Mouse (Mus musculus): Measurements from ENCODE around the gene Olfr1136. TPM values are rescaled to one million over a fixed set of nuclear protein-coding genes. Genes with fewer than 3 reads are reported as not detected.

The Olfr1136 gene
- not detected in 2 replicates for polyA plus RNA-seq (2014; fragmentation: Nextera tagmentation; extraction: Ambion mirVana)

DNA sequence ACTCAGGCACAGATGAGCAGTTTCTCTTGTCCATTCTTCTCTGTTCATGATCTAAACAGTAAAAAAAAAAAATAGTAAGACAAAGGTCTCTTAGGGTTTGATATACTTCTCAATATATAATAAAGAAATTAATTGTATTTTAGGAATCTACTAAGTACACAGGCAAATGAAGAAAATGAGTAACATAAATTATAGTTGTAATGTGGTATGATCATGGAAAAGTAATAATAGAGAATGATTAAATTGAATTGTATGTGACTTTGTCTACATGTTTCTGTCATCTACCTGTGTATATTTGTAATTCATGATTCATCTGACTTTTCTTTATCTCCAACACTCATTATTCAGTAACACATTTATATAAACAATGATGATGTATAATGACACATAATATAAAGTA, at the start of gene Olfr1136:
Olfr1136 (minus strand) TSS at position 101 of the 400 bp plus-strand sequence.
- H3K4me2 ChIP-seq = no peak within 1 kb of the TSS
- H3K27me3 ChIP-seq (ENCODE audit: control insufficient read depth, insufficient read depth, low read length) = no peaks in the 10 kb centered on the region
- ATAC-seq (ENCODE audit: low FRiP score) (no peak), DNase-seq (ENCODE audit: low spot score, missing footprints) (no peak)
- no peaks in the 10 kb centered on the region for H3K9me3 ChIP-seq (ENCODE audit: control insufficient read depth, low read length)
- H3K27ac ChIP-seq (ENCODE audit: low read depth, low read length) = no peak within 1 kb of the TSS
- H3K4me3 ChIP-seq (ENCODE audit: low read depth, low read length) = no peak within 1 kb of the TSS
- H3K4me1 ChIP-seq (ENCODE audit: control insufficient read depth, insufficient read depth, low read length) = no peaks in the 10 kb centered on the region
- H3K9ac ChIP-seq (ENCODE audit: low read length) = no peak within 1 kb of the TSS
- no peaks in the 10 kb centered on the region for H3K36me3 ChIP-seq (ENCODE audit: control insufficient read depth, insufficient read depth, low read length)

DNA sequence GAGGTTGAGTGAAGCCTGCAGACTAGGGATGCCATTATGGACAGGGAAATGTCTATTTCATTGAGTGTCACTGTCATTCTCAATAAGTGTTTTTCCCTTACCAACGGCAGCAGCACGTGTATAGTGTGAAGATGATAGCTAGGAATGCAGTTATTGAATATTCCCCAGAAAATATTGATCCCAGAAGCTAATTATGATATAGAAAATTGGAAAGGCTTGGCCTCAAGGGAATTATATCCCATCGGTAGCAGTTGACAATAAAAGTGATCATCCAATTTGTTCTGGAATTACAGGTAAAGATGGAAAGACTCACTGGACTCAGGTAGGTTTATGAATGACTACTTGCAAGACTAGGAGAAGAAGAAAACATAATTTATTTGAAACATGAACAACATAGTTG, 49.7 kb upstream of the Olfr1136 start, which contains the start of gene Olfr1140:
Olfr1140 (plus strand) TSS at position 301 of the 400 bp plus-strand sequence.
- no peaks in the 10 kb centered on the region for H3K36me3 ChIP-seq (ENCODE audit: control insufficient read depth, insufficient read depth, low read length)
- WGBS = 73% methylated on average over 3 of the region's 3 CpGs
- ATAC-seq (ENCODE audit: low FRiP score) = no peak
- no peaks in the 10 kb centered on the region for H3K27me3 ChIP-seq (ENCODE audit: control insufficient read depth, insufficient read depth, low read length)
- H3K27ac ChIP-seq (ENCODE audit: low read depth, low read length) = no peak within 1 kb of the TSS
- H3K9ac ChIP-seq (ENCODE audit: low read length) = no peak within 1 kb of the TSS
- no peaks in the 10 kb centered on the region for H3K9me3 ChIP-seq (ENCODE audit: control insufficient read depth, low read length)
- no peak within 1 kb of the TSS for H3K4me2 ChIP-seq
- no peak within 1 kb of the TSS for H3K4me3 ChIP-seq (ENCODE audit: low read depth, low read length)
- no peak for DNase-seq (ENCODE audit: low spot score, missing footprints)
- H3K4me1 ChIP-seq (ENCODE audit: control insufficient read depth, insufficient read depth, low read length) = no peaks in the 10 kb centered on the region

DNA sequence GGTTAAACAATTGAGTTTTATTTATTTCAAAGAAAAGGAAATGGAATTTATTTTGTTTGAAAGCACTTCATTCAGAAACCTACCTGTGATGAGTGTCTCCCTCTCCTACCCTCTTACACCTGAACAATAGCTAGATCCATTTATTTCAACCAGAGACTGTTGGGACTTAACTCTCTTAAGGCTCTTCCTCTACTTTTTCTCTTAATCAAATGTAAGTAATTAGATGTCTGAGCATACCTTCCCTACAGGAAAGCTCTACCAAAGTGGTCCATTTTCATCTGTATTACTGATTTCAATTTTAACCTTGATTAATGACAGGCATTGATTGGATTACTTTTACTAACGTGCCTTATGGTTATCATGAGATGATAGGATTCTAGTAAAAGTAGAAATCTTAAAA, 46.1 kb upstream of the Olfr1136 start, which contains the start of gene Olfr1138:
Olfr1138 (minus strand) TSS at position 101 of the 400 bp plus-strand sequence.
- no peak within 1 kb of the TSS for H3K9ac ChIP-seq (ENCODE audit: low read length)
- H3K4me2 ChIP-seq = no peak within 1 kb of the TSS
- DNase-seq (ENCODE audit: low spot score, missing footprints) (no peak), ATAC-seq (ENCODE audit: low FRiP score) (no peak)
- H3K27ac ChIP-seq (ENCODE audit: low read depth, low read length) = no peak within 1 kb of the TSS
- no peaks in the 10 kb centered on the region for H3K36me3 ChIP-seq (ENCODE audit: control insufficient read depth, insufficient read depth, low read length)
- H3K4me1 ChIP-seq (ENCODE audit: control insufficient read depth, insufficient read depth, low read length) = no peaks in the 10 kb centered on the region
- no peak within 1 kb of the TSS for H3K4me3 ChIP-seq (ENCODE audit: low read depth, low read length)
- no peaks in the 10 kb centered on the region for H3K9me3 ChIP-seq (ENCODE audit: control insufficient read depth, low read length)
- WGBS = 84% methylated on average over 1 of the region's 1 CpGs
- H3K27me3 ChIP-seq (ENCODE audit: control insufficient read depth, insufficient read depth, low read length) = no peaks in the 10 kb centered on the region

DNA sequence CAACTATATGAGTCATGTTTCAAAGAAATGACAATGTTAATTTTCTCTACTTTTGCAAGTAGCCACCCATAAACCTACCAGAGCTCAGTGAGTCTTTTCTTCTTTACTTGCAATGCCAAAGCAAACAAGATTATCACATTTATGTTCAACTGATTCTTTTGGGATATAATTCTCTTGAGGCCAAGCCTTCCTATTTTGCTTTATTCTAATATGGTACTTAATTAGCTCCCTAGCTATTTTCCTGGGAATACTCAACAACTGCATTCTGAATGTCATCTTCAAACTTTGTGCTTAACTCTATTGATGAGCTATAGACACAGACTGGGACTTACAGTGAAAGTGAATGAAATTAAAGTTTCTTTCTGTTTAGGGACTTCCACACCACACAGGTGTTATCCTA, 19.3 kb upstream of the Olfr1136 start, which contains the start of gene Olfr1137:
Olfr1137 (minus strand) TSS at position 101 of the 400 bp plus-strand sequence.
- no peak within 1 kb of the TSS for H3K9ac ChIP-seq (ENCODE audit: low read length)
- ATAC-seq (ENCODE audit: low FRiP score) (no peak), DNase-seq (ENCODE audit: low spot score, missing footprints) (no peak)
- no peaks in the 10 kb centered on the region for H3K4me1 ChIP-seq (ENCODE audit: control insufficient read depth, insufficient read depth, low read length)
- no peak within 1 kb of the TSS for H3K4me3 ChIP-seq (ENCODE audit: low read depth, low read length)
- no peaks in the 10 kb centered on the region for H3K9me3 ChIP-seq (ENCODE audit: control insufficient read depth, low read length)
- H3K36me3 ChIP-seq (ENCODE audit: control insufficient read depth, insufficient read depth, low read length) = no peaks in the 10 kb centered on the region
- no peak within 1 kb of the TSS for H3K27ac ChIP-seq (ENCODE audit: low read depth, low read length)
- H3K27me3 ChIP-seq (ENCODE audit: control insufficient read depth, insufficient read depth, low read length) = no peaks in the 10 kb centered on the region
- no peak within 1 kb of the TSS for H3K4me2 ChIP-seq

DNA sequence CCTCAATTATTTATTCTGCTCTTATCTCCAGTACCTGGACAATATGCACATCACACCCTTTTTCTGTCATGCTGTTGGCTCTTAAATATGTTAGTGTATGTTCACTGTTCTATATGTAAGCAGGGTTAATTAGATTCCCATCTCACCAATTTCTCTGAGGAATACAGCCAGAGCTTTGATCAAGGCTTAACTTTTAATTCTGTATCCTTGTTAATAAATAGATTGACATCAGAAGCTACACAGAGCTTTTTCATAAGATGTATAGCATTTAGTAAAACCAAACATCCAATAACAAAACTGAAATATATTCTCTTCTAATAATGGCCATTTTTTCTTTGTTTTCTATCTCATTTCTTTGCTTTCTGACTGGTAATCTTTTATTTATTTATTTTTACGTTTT, 20.2 kb downstream of the Olfr1136 start, which contains the start of gene Olfr1135:
Olfr1135 (minus strand) TSS at position 101 of the 400 bp plus-strand sequence.
- Histone ChIP-seq H3K9ac (ENCODE audit: low read length) (no peak within 1 kb of the TSS), H3K4me1 (ENCODE audit: control insufficient read depth, insufficient read depth, low read length) (no peaks in the 10 kb centered on the region), H3K9me3 (ENCODE audit: control insufficient read depth, low read length) (no peaks in the 10 kb centered on the region), H3K4me2 (no peak within 1 kb of the TSS), H3K4me3 (ENCODE audit: low read depth, low read length) (no peak within 1 kb of the TSS), H3K27ac (ENCODE audit: low read depth, low read length) (no peak within 1 kb of the TSS), H3K36me3 (ENCODE audit: control insufficient read depth, insufficient read depth, low read length) (no peaks in the 10 kb centered on the region), H3K27me3 (ENCODE audit: control insufficient read depth, insufficient read depth, low read length) (no peaks in the 10 kb centered on the region)
- no peak for DNase-seq (ENCODE audit: low spot score, missing footprints)
- no peak for ATAC-seq (ENCODE audit: low FRiP score)
- WGBS = 29% methylated on average over 1 of the region's 1 CpGs

DNA sequence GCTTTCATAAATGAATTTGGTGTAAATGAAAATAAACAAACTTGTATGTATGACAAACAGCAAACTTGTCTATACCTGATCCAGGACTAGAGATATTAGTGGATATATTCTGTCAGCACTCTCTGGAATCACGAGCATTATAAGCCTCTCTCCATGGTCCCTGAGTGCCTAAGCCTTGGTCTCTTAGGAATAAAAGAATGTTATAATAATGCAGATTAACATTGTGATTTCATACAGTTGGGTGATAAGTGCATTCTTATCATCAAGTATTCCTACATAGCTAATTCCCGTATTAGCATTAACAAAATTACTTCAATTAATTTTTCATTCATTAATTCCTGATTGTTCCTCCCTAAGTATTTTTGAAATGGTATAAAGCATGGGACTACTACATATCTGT, 35.4 kb downstream of the Olfr1136 start, which contains the start of gene Olfr1134:
Olfr1134 (minus strand) TSS at position 101 of the 400 bp plus-strand sequence.
- H3K36me3 ChIP-seq (ENCODE audit: control insufficient read depth, insufficient read depth, low read length) = no peaks in the 10 kb centered on the region
- DNase-seq (ENCODE audit: low spot score, missing footprints) (no peak), ATAC-seq (ENCODE audit: low FRiP score) (no peak)
- H3K4me3 ChIP-seq (ENCODE audit: low read depth, low read length) = no peak within 1 kb of the TSS
- H3K9me3 ChIP-seq (ENCODE audit: control insufficient read depth, low read length) = no peaks in the 10 kb centered on the region
- H3K9ac ChIP-seq (ENCODE audit: low read length) = no peak within 1 kb of the TSS
- no peak within 1 kb of the TSS for H3K27ac ChIP-seq (ENCODE audit: low read depth, low read length)
- WGBS = 91% methylated on average over 2 of the region's 2 CpGs
- H3K4me1 ChIP-seq (ENCODE audit: control insufficient read depth, insufficient read depth, low read length) = no peaks in the 10 kb centered on the region
- no peak within 1 kb of the TSS for H3K4me2 ChIP-seq
- H3K27me3 ChIP-seq (ENCODE audit: control insufficient read depth, insufficient read depth, low read length) = no peaks in the 10 kb centered on the region

DNA sequence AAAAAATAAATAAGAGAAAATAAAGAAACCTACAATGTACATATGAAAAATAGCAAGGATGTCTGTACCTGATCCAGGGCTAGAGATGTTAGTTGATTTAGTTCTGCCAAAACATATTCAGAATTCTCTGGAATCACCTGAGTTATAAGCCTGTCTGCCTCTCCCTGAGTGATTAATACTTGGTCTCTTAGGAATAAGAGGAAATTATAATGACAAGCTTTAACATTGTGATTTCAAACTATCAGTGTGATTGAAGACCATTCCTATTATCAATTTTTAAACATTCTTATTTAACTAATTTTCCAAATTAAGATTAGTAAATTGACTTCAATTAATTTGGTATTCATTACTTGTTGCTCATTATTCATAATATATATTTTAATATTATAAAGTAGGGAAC, 46.5 kb downstream of the Olfr1136 start, which contains the start of gene Olfr1133:
Olfr1133 (minus strand) TSS at position 101 of the 400 bp plus-strand sequence.
- H3K4me2 ChIP-seq = no peak within 1 kb of the TSS
- DNase-seq (ENCODE audit: low spot score, missing footprints) = no peak
- H3K36me3 ChIP-seq (ENCODE audit: control insufficient read depth, insufficient read depth, low read length) = no peaks in the 10 kb centered on the region
- no peak for ATAC-seq (ENCODE audit: low FRiP score)
- no peak within 1 kb of the TSS for H3K9ac ChIP-seq (ENCODE audit: low read length)
- H3K4me1 ChIP-seq (ENCODE audit: control insufficient read depth, insufficient read depth, low read length) = no peaks in the 10 kb centered on the region
- H3K27me3 ChIP-seq (ENCODE audit: control insufficient read depth, insufficient read depth, low read length) = no peaks in the 10 kb centered on the region
- H3K4me3 ChIP-seq (ENCODE audit: low read depth, low read length) = no peak within 1 kb of the TSS
- H3K9me3 ChIP-seq (ENCODE audit: control insufficient read depth, low read length) = no peaks in the 10 kb centered on the region
- H3K27ac ChIP-seq (ENCODE audit: low read depth, low read length) = no peak within 1 kb of the TSS

Other genes starting within 250 kb of the Olfr1136 start
- not detected in 2 replicates for gene Olfr1126, start 240.0 kb downstream of the Olfr1136 start, polyA plus RNA-seq (2014; fragmentation: Nextera tagmentation; extraction: Ambion mirVana)
- gene Pramel7, start 196.9 kb downstream of the Olfr1136 start, polyA plus RNA-seq (2014; fragmentation: Nextera tagmentation; extraction: Ambion mirVana) = not detected in 2 replicates
- gene Pramel6, start 187.4 kb downstream of the Olfr1136 start, polyA plus RNA-seq (2014; fragmentation: Nextera tagmentation; extraction: Ambion mirVana) = not detected in 2 replicates
- not detected in 2 replicates for gene Olfr153, start 162.2 kb downstream of the Olfr1136 start, polyA plus RNA-seq (2014; fragmentation: Nextera tagmentation; extraction: Ambion mirVana)
- gene Olfr1128, start 148.4 kb downstream of the Olfr1136 start, polyA plus RNA-seq (2014; fragmentation: Nextera tagmentation; extraction: Ambion mirVana) = not detected in 2 replicates
- not detected in 2 replicates for gene Olfr1129, start 120.0 kb downstream of the Olfr1136 start, polyA plus RNA-seq (2014; fragmentation: Nextera tagmentation; extraction: Ambion mirVana)
- not detected in 2 replicates for gene Olfr1130, start 87.7 kb downstream of the Olfr1136 start, polyA plus RNA-seq (2014; fragmentation: Nextera tagmentation; extraction: Ambion mirVana)
- gene Olfr1131, start 66.8 kb downstream of the Olfr1136 start, polyA plus RNA-seq (2014; fragmentation: Nextera tagmentation; extraction: Ambion mirVana) = not detected in 2 replicates
- not detected in 2 replicates for gene Olfr1132, start 56.4 kb downstream of the Olfr1136 start, polyA plus RNA-seq (2014; fragmentation: Nextera tagmentation; extraction: Ambion mirVana)
- not detected in 2 replicates for gene Olfr1133, start 46.6 kb downstream of the Olfr1136 start, polyA plus RNA-seq (2014; fragmentation: Nextera tagmentation; extraction: Ambion mirVana)
- not detected in 2 replicates for gene Olfr1134, start 35.5 kb downstream of the Olfr1136 start, polyA plus RNA-seq (2014; fragmentation: Nextera tagmentation; extraction: Ambion mirVana)
- not detected in 2 replicates for gene Olfr1135, start 20.3 kb downstream of the Olfr1136 start, polyA plus RNA-seq (2014; fragmentation: Nextera tagmentation; extraction: Ambion mirVana)
- not detected in 2 replicates for gene Olfr1137, start 19.2 kb upstream of the Olfr1136 start, polyA plus RNA-seq (2014; fragmentation: Nextera tagmentation; extraction: Ambion mirVana)
- gene Olfr1138, start 46.0 kb upstream of the Olfr1136 start, polyA plus RNA-seq (2014; fragmentation: Nextera tagmentation; extraction: Ambion mirVana) = not detected in 2 replicates
- not detected in 2 replicates for gene Olfr1140, start 49.8 kb upstream of the Olfr1136 start, polyA plus RNA-seq (2014; fragmentation: Nextera tagmentation; extraction: Ambion mirVana)
- gene Olfr1141, start 60.0 kb upstream of the Olfr1136 start, polyA plus RNA-seq (2014; fragmentation: Nextera tagmentation; extraction: Ambion mirVana) = not detected in 2 replicates
- not detected in 2 replicates for gene Olfr152, start 85.5 kb upstream of the Olfr1136 start, polyA plus RNA-seq (2014; fragmentation: Nextera tagmentation; extraction: Ambion mirVana)
- gene Olfr1143, start 106.6 kb upstream of the Olfr1136 start, polyA plus RNA-seq (2014; fragmentation: Nextera tagmentation; extraction: Ambion mirVana) = not detected in 2 replicates
- gene Olfr1145, start 115.9 kb upstream of the Olfr1136 start, polyA plus RNA-seq (2014; fragmentation: Nextera tagmentation; extraction: Ambion mirVana) = not detected in 2 replicates
- gene Olfr1148, start 136.6 kb upstream of the Olfr1136 start, polyA plus RNA-seq (2014; fragmentation: Nextera tagmentation; extraction: Ambion mirVana) = not detected in 2 replicates
- not detected in 2 replicates for gene Olfr1150-ps1, start 150.0 kb upstream of the Olfr1136 start, polyA plus RNA-seq (2014; fragmentation: Nextera tagmentation; extraction: Ambion mirVana)
- gene Olfr1151, start 161.9 kb upstream of the Olfr1136 start, polyA plus RNA-seq (2014; fragmentation: Nextera tagmentation; extraction: Ambion mirVana) = not detected in 2 replicates
- gene Olfr1152, start 172.5 kb upstream of the Olfr1136 start, polyA plus RNA-seq (2014; fragmentation: Nextera tagmentation; extraction: Ambion mirVana) = 0.01 TPM in 1 of 2 replicates, not detected in the other
- not detected in 2 replicates for gene Olfr1153, start 201.0 kb upstream of the Olfr1136 start, polyA plus RNA-seq (2014; fragmentation: Nextera tagmentation; extraction: Ambion mirVana)
- not detected in 2 replicates for gene Olfr1154, start 211.2 kb upstream of the Olfr1136 start, polyA plus RNA-seq (2014; fragmentation: Nextera tagmentation; extraction: Ambion mirVana)